In genomic region chr16:29816681-29817369, GRCm38 (mm10) we compare ENCODE assay signal across 7 mouse cellular contexts.
DNase-seq lines count a peak whose midpoint lies in the region; ATAC-seq and TF ChIP-seq lines count a peak whose summit lies in the region.

No protein-coding gene starts in this region.

- WGBS in forebrain, postnatal 0 days = 44% methylated on average over 10 of the region's 10 CpGs
- WGBS in liver, embryonic 12.5 days (ENCODE audit: insufficient replicate concordance) = 47% methylated on average over 10 of the region's 10 CpGs

- DNase-seq in urinary bladder, postnatal 14 days (ENCODE audit: low spot score) = peak; percentile 58
- DNase-seq in urinary bladder, adult 2 months (ENCODE audit: low spot score) = no peak
- peak; percentile 24 for DNase-seq in forebrain, postnatal 0 days
- DNase-seq in layer of hippocampus, adult 2 months (ENCODE audit: low spot score in 2 of 2) = peak; percentile 75 to 87
- peak; percentile 89 to 90 for DNase-seq in right cerebral cortex, adult 2 months (ENCODE audit: low spot score in 2 of 2)
- DNase-seq in kidney, postnatal 25 days = no peak

- H3K9ac ChIP-seq in forebrain, postnatal 0 days = no peak overlapping the region
- no peak overlapping the region for H3K9ac ChIP-seq in liver, embryonic 12.5 days

- no peak overlapping the region for H3K4me3 ChIP-seq in forebrain, postnatal 0 days (ENCODE audit: low read depth, low read length)
- no peak overlapping the region for H3K4me3 ChIP-seq in layer of hippocampus, adult 2 months
- H3K4me3 ChIP-seq in liver, embryonic 12.5 days = no peak overlapping the region

- no peaks in the 10 kb centered on the region for H3K9me3 ChIP-seq in forebrain, postnatal 0 days (ENCODE audit: low read length)
- no peaks in the 10 kb centered on the region for H3K9me3 ChIP-seq in liver, embryonic 12.5 days (replicated peaks)

- ATAC-seq in forebrain, postnatal 0 days = no peak
- ATAC-seq in liver, embryonic 12.5 days = no peak

- no peak overlapping the region for H3K27ac ChIP-seq in forebrain, postnatal 0 days (ENCODE audit: low read depth, low read length)
- H3K27ac ChIP-seq in layer of hippocampus, adult 2 months = peak overlapping the region; percentile 90
- no peak overlapping the region for H3K27ac ChIP-seq in liver, embryonic 12.5 days

- H3K36me3 ChIP-seq in forebrain, postnatal 0 days (ENCODE audit: insufficient read depth) = no peaks in the 10 kb centered on the region
- H3K36me3 ChIP-seq in liver, embryonic 12.5 days = no peaks in the 10 kb centered on the region

- no peak overlapping the region for H3K4me2 ChIP-seq in forebrain, postnatal 0 days (ENCODE audit: low read depth)
- H3K4me2 ChIP-seq in liver, embryonic 12.5 days = no peak overlapping the region

- no peak for TF ChIP-seq CTCF in forebrain, postnatal 0 days (IDR thresholded peaks at IDR 0.05; ENCODE audit: low read depth)
- no peak for TF ChIP-seq CTCF in layer of hippocampus, adult 2 months (conservative IDR thresholded peaks at IDR 0.05)

- no peaks in the 10 kb centered on the region for H3K27me3 ChIP-seq in forebrain, postnatal 0 days (ENCODE audit: insufficient read depth, low read length)
- peaks cover 60% of the 10 kb centered on the region for H3K27me3 ChIP-seq in liver, embryonic 12.5 days (replicated peaks)

- H3K4me1 ChIP-seq in forebrain, postnatal 0 days (ENCODE audit: insufficient read depth) = peaks cover 8% of the 10 kb centered on the region
- H3K4me1 ChIP-seq in liver, embryonic 12.5 days = peaks cover 18% of the 10 kb centered on the region; the same call in 1 of the 2 replicates

Comparison
In these comparisons a context has a peak if more than half of its experiments do, and no peak if none do; other contexts are left out.
1. DNase-seq: peak in urinary bladder, postnatal 14 days (single experiment), forebrain, postnatal 0 days (single experiment), layer of hippocampus, adult 2 months (2 of 2) and right cerebral cortex, adult 2 months (2 of 2); none in urinary bladder, adult 2 months (single experiment) and kidney, postnatal 25 days (0 of 2).